In the genomic region with DNA sequence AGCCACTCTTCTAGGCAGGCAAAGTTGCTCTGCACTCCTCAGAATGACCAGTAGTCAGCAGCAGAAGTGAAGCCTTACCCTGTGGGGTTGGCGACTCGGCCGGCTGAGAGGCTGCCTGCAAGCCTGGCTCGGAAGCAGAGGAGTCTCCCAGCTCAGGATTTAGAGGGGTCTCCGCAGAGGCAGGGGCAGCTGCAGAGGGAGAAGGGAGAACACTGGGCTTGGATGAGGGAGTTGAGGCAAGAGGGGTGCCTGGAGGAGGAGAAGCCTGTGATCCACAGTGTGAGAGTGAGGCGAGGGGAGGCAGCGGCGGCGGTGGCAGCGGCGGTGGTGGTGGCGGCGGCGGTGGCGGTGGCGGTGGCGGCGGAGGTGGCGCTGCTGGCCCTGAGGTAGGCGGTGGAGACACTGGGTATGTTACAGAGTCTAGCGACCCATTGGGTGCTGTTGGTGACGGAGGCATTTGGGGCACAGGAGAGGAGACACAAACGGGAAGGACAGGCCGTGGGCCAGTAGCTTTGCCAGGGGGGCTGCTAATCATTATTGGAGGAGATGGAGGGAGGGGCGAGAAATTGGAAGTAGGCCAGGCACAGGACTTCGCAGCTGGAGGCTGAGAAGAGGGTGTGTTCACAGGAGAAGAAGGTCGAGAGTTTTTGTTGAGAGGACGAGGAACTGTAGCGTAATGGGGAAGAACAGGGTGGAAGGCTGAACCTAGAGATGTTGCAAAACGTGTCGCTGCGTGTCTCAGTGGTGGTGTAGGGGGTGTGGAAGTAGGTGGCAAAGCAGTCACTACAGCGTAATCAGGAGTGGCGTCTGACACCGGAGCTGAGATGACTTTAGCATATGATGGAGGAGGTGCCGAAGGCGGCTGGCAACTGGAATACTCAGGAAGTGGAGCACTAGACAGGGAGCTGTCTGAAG, we compare ENCODE assay signal across 8 mouse cellular contexts.
DNase-seq lines count a peak whose midpoint lies in the region; ATAC-seq and TF ChIP-seq lines count a peak whose summit lies in the region.

No protein-coding gene starts in this region.

- no peaks in the 10 kb centered on the region for H3K79me2 ChIP-seq in liver, adult 2 months (ENCODE audit: control insufficient read depth, insufficient read depth, low read length)

- no peak overlapping the region for H3K4me2 ChIP-seq in neural tube, embryonic 14.5 days (ENCODE audit: low read depth, low read length)

- H3K27me3 ChIP-seq in erythroblast, embryonic 14.5 days (ENCODE audit: control insufficient read depth) = peaks cover 13% of the 10 kb centered on the region
- H3K27me3 ChIP-seq in liver, adult 2 months (ENCODE audit: control insufficient read depth, insufficient read depth, low read length) = no peaks in the 10 kb centered on the region
- H3K27me3 ChIP-seq in neural tube, embryonic 14.5 days (ENCODE audit: control insufficient read depth, insufficient read depth, low read length) = no peaks in the 10 kb centered on the region

- TF ChIP-seq POLR2A in liver, adult 2 months (IDR thresholded peaks at IDR 0.05; ENCODE audit: extremely low read depth, insufficient read depth, low read length) = no peak

- H3K9me3 ChIP-seq in erythroblast, embryonic 14.5 days (ENCODE audit: control insufficient read depth, low read length) = no peaks in the 10 kb centered on the region
- no peaks in the 10 kb centered on the region for H3K9me3 ChIP-seq in neural tube, embryonic 14.5 days (ENCODE audit: control insufficient read depth, low read length)

- 0 out of 2 replicates have a peak, but pooled peaks have one; percentile 4 for TF ChIP-seq CTCF in liver, adult 2 months (IDR thresholded peaks at IDR 0.05; ENCODE audit: low read depth, low read length)

- peaks cover 15% of the 10 kb centered on the region for H3K4me1 ChIP-seq in erythroblast, embryonic 14.5 days (ENCODE audit: control insufficient read depth)
- H3K4me1 ChIP-seq in liver, adult 2 months (ENCODE audit: control insufficient read depth, insufficient read depth, low read length) = no peaks in the 10 kb centered on the region
- H3K4me1 ChIP-seq in neural tube, embryonic 14.5 days (ENCODE audit: control insufficient read depth, insufficient read depth, low read length) = no peaks in the 10 kb centered on the region

- no peak for ATAC-seq in erythroblast, adult 5-6 weeks (replicated peaks; ENCODE audit: low FRiP score, poor library complexity, severe bottlenecking)
- ATAC-seq in hematopoietic stem cell, adult 5-6 weeks (replicated peaks in 1 of 2; ENCODE audit: insufficient read depth in 1 of 2, low FRiP score in 2 of 2, low TSS enrichment in 1 of 2, low read depth in 1 of 2, poor library complexity in 2 of 2, severe bottlenecking in 2 of 2) = peak; percentile 82 to 85
- peak; percentile 38 for ATAC-seq in neural tube, embryonic 14.5 days (ENCODE audit: low read depth)

- H3K27ac ChIP-seq in liver, adult 2 months (replicated peaks; ENCODE audit: insufficient read depth, low read depth, low read length) = no peak overlapping the region
- no peak overlapping the region for H3K27ac ChIP-seq in neural tube, embryonic 14.5 days (ENCODE audit: low read depth, low read length)

- H3K9ac ChIP-seq in liver, adult 2 months (ENCODE audit: low read depth, low read length) = peak overlapping the region; percentile 45; the same call in 1 of the 2 replicates
- H3K9ac ChIP-seq in neural tube, embryonic 14.5 days (replicated peaks; ENCODE audit: low read depth, low read length) = no peak overlapping the region

- WGBS in liver, adult 2 months = 69% methylated on average over 37 of the region's 37 CpGs
- 70% methylated on average over 36 of the region's 37 CpGs for WGBS in neural tube, embryonic 14.5 days

- H3K4me3 ChIP-seq in erythroblast, embryonic 14.5 days (replicated peaks) = peak overlapping the region; percentile 56
- H3K4me3 ChIP-seq in liver, adult 2 months (ENCODE audit: insufficient read depth, low read depth, low read length) = peak overlapping the region; percentile 56
- no peak overlapping the region for H3K4me3 ChIP-seq in neural tube, embryonic 14.5 days (ENCODE audit: low read depth, low read length)

- peak; percentile 46 for DNase-seq in testis, postnatal 10 days (ENCODE audit: low spot score)
- DNase-seq in testis, postnatal 14 days (ENCODE audit: low spot score) = no peak
- no peak for DNase-seq in liver, adult 2 months (ENCODE audit: extremely low read depth, low read depth, low spot score)
- no peak for DNase-seq in Muller cell, postnatal 12 days (ENCODE audit: inconsistent ontology term)

- no peaks in the 10 kb centered on the region for H3K36me3 ChIP-seq in erythroblast, embryonic 14.5 days (ENCODE audit: control insufficient read depth)
- no peaks in the 10 kb centered on the region for H3K36me3 ChIP-seq in liver, adult 2 months (ENCODE audit: control insufficient read depth, insufficient read depth, low read length)
- peaks cover 4% of the 10 kb centered on the region; the same call in 1 of the 2 replicates for H3K36me3 ChIP-seq in neural tube, embryonic 14.5 days (ENCODE audit: control insufficient read depth, insufficient read depth, low read length)
